Mouse (Mus musculus) layer of hippocampus, adult 9-11 months (tissue): ENCODE results near the gene 4933405O20Rik.

ENCODE experiments used
- DNase-seq: peaks from one replicate; pipeline ENCODE4 v3.0.0; 2022

The 4933405O20Rik gene

DNA sequence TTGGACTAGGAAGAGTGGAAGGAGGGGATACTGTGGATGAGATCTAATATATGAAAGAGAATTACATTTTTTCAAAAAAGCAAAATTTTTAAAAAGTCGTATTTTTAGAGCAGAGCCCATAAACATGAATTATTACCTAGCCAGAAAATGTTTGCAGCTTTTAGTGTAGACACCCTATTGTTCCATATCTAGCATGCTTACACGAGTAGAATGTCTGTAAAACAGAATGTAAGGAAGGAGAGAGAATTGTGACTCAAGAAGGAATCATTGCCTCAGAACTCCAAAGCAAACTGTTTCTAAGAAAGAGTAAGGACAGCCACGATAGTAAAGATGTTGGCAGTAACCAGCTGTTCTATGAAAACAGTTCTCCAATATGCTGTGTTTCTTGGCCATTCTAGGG is at the start of gene 4933405O20Rik:
Gene 4933405O20Rik (plus strand): TSS at position 301 of the 400 bp plus-strand sequence.
- no peak for DNase-seq

DNA sequence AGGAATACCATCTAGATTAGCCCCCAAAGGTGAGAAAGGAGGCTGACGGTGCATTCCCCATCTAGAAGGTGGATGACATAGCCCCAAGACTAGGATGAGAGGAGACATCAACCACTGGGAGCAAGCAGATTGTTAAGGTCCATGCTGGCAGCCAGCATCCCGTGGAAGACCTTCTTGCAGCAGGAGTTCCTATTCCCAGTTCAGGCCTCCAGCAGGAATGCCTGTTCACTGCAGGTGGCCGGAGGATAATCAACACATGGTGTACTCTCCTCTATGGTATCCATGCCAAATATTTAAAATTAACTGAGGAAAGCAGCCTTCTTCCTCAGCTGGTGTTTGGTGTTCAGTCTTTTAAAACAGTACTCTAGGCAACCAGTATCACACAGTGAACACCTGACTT is 49.4 kb upstream of the 4933405O20Rik start:
- peak; percentile 31 for DNase-seq

DNA sequence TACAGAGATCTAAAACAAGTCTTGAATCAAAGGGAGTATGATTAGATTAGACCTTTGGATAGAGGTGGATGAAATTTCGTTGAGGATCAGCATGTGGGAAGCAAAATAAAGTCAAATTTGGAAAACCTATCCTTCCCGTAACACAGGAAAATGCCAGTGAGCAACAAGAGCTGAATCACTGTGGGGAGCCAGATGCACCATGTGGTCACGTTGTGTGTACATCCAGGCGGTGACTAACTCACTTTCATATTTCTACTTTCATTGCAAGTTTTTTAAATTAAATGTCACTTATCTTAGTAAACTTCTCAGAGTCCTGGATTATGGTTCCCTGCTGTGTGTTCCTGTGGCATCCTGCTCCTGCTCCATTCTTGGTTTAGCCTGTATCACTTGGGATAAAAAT is 47.6 kb upstream of the 4933405O20Rik start:
- DNase-seq = peak; percentile 26

DNA sequence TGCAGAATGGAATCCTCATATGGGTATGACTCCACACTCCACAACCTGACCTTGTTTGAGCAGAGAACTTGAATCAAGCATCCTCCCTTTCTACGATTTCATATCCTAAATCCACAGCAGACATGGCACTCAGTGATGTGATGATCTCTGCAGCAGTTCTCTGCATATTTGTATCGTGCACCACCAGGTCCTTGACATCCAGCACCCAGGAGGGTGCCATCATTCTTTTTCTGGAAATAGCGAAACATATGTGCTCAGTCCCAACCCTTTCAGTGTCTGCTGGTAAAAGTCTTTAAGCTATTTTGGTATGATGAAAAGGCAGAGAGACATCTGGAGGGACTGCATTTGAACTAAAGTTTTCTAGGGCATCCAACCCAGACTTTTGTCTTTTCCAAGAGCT is 36.3 kb upstream of the 4933405O20Rik start:
- DNase-seq = no peak

DNA sequence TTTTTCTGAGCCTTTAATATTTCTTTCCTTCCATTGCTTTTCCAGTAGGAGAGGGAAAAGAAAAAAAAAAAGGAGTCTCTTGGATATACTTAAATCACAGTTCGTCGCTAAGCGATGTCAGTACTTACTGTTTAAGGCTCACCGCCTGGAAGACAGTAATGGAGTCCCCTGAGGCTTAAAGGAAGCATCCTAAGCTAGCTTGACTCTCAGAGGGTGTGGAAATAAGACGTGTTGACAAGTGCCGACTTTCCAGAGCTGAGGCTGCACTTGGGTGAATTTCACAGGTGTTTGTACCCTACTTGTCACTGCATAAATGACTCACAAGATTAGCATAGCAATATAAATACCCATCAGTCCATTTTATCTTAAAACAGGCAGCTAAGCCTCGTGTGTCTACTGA is 25.1 kb upstream of the 4933405O20Rik start:
- DNase-seq = no peak

DNA sequence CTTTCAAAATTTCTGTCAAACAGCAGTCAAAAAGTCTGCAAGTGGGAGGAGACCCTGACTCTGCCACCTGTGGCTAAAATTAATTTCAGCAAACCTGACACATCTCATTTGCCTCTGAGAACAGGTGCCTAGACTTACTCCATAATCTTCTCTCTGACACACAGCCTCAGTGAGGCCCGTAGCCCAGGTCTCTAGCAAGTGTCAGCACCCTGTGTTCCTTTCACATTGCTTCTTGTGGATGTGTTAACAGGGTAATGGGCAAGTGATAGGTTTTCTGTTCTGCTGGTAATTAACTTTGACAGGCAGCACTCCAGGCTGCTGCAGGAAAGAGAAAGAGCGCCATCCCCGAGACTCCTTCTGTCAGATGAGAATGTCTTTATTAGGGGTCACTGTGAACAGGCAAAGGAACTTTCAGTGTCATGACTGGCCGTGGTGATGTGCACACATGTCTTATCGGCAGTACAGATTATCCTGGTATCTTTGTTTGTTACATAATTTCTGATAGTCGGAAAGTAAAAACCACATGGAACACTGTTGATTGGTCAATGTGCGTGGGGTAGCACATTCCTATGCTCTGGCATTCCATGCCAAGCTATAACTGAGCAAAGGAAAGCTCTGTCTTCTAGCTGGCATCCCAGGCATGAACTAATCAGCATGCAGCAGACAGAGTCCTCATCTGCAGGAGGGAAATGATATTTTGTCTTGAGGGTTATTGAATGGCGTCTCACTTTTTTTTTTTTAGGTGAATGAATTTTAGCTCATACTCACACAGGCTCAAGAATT is 10.2 kb upstream of the 4933405O20Rik start:
- no peak for DNase-seq

DNA sequence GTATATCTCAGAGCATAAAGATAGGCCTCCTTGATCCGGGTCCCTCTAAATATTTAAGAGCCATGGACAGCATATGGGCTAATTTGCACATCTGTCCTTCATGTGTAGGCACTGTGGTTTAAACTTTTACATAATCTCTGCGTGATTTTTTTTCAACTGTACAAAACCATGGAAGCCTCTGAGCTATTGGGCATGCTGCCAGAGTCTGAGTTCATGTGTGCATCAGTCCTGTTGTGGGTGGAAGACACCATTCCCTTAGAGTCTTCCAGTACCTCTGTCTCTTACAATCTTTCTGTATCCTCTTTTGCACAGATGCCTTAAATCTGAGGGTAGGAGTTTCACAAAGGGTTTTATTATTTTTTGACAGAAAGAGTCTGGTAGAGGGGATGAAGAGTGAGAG is 15.1 kb downstream of the 4933405O20Rik start:
- peak; percentile 21 for DNase-seq

DNA sequence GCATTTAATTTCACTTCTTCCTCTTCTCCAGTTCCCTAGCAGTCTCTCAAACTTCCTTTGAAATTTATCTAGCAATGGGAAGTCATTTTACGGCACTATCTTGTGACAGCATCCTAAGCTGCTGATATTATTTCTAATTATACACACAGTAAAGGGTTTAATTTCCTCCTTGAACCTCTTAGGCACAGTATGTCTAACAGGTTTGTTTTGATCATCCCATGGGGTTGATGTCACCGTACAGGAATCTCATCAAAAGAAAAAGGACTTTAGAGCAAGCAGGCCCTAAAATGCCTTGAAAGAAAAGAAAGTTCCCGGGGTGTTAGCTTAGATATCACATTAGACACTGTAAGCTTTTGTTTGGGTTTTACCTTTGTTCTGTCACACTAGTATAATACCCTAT is 30.2 kb downstream of the 4933405O20Rik start:
- no peak for DNase-seq

DNA sequence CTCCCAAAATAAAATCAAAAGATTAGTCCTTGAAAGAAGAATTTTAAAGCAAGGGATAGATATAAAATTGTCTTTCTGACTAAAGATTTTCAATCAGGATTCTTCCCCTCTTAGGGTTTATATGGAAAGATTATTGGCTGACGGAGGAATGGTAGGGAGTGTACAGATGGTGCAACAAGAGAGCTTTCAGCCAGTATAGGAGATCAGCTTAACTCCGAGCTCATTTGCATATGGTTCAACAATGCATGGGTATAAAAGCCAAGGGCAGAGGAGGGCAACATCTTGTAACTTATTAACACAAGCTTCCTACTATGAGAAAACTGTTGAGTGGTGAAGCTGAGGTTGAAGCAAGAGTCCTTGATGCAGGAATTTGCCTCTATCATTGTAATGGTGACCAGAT is 34.2 kb downstream of the 4933405O20Rik start:
- DNase-seq = no peak
